Mouse (Mus musculus) adrenal gland, adult (tissue): ENCODE results near the gene Uprt.

Experiments
- DNase-seq, 2 experiments: peaks; one replicate each; pipeline ENCODE4 v3.0.0; 2022 to 2023; ENCODE audit warnings: low spot score in 1 of 2; ENCODE audit not compliant: inconsistent age in 2 of 2

Gene Uprt

DNA sequence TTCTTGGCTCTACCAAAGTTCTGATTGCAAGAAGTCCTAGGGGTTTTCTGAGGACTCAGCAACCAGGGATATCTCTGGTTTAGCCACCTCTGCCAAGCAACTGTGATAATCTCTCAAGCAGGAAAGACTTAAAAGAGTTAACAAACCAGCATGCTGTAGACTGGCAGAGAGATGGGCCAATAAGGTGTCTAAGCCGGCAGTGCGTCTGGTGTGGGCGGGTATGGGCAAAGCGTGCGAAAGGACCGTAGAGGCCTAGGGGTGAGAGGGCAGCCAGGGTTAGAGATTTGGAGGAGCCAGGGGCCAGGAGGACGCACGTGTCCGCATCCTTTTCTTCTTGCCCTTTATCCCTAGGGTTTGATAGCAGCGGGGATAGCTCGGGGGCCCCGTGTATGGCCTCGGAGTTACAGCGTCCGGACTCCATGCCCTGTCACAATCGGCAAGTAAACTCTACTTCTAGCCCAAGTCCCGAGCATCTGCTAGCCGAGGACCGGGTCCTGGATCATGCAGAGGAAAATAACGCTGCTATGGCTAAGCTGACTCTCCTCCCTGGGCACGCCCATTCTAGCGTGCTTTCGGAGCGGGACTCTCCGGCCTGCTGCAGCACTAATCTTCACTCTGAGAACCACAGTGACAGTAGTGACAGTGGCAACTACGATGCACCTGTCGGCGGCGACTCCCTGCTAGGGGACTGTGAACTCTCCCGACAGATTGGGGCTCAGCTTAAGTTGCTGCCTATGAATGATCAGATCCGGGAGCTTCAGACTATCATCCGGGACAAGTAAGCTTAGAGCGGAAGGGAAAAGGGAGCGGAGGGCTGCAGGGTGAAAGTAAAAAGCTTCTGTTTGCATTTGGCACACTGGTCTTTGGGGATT is at the start of gene Uprt:
Uprt (plus strand) TSS at position 247 of the 872 bp plus-strand sequence.
- peak; percentile 84 to 93 for DNase-seq

DNA sequence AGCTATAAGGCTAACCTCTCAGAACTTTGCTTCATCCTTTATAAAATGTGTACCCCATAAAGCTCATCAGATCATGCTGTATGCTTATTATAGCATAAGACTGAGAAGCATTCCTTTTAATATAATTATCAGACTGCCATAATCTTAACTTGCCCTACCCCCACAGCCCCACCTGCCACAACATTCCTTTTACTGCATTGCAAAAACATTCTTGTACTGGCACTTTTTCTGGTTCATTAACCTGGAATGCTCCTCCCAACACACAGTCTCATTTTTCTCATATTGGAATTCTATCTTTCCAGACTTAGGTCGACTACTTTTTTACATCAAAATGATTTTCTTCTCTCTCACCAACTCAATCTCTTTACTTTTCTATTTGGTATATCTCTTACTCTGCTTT is 49.2 kb upstream of the Uprt start:
- no peak for DNase-seq

DNA sequence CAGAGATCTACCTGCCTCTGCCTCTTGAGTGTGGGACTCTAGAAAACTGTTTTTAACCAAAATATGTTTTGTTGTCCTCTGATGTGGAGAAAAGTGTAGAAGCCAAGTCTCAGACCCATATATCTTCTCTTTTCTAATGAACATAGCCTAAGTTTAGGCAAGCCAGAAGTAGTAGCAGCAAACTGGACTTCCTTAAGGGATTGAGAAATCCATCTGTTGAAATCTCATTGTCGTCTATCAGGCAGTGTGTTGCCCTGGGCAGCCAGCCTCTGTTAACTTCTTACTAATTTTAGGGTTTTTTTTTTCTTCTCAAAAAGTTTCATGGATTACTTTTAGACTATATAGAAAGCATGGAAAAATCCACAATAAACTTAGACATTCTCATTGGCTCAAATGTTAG is 30.2 kb upstream of the Uprt start:
- DNase-seq = no peak

DNA sequence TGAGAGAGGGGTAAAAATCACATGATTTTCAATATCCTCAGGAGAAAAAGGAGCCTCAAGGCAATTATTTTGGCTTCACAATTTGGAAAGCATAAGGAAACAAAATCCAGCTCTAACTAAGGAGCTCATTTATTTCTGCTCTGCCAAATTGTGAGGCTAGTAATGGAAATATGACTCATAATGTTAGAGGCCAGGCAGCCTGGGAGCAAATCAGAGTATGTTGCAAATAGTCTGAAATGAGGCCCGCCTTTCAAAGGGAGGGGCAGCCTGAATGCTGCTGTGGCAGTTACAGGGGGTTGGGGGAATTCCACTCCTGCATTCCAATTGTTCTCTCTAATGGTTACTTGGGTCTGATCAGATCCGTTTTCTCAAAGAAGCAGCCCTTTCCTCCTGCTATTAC is 20.9 kb upstream of the Uprt start:
- DNase-seq = peak; percentile 8 to 59

DNA sequence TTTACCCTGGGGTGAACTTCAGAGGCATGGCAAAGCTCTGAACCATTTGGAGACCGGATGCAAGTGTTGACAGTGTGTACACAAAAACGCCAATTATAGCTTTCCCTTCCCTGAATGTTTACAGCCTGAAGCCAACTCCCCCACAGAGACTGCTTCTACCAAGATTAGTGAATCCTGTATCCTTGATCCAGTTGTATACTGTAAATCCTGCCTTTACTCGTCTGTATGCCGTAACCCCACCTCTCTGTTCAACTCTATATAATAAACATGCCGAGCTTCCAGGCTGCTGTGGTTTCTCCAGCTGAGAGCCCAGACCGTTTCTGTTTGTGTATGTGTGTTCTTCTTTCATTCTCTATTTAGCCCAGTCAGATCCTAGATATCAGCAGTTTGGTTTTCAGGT is 18.2 kb upstream of the Uprt start:
- no peak for DNase-seq

DNA sequence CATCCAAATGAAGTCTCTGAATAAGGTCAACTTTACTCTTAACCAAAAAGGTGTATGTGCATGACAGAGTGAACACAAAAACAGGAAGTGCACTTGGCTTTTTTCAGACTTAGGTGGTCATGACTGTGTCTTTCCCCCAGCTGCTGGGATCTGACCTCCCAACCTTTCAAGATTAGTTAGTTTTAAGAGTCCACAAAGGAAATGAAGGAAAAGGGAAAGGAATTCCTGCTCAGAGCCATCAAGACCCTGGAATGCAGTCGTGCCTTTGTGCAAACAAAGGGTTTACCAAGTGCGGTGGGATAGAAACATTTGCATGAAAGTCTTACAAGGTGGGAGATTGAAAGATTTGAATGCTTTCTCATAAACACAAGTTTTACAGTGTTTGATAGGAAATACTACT is 4.6 kb upstream of the Uprt start:
- no peak for DNase-seq

DNA sequence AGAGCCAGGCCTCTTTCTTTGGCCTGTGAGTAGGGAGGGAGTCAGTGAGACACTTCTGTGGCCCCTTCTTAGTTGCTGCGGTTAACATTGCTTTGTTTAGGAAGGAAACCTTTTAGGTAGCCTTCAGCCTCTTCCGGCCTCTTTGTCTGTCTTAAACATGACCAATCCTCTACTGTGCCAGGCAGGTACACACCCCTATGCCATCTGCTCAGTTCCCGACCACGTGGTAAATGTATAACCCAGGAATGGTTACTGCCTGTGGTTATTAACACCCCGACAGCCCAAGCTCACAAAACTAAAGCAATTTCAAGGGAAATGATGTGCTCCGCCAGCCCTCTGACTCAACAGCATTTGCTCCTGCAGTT is 808 bp downstream of the Uprt start:
- DNase-seq = peak; percentile 7 to 70

DNA sequence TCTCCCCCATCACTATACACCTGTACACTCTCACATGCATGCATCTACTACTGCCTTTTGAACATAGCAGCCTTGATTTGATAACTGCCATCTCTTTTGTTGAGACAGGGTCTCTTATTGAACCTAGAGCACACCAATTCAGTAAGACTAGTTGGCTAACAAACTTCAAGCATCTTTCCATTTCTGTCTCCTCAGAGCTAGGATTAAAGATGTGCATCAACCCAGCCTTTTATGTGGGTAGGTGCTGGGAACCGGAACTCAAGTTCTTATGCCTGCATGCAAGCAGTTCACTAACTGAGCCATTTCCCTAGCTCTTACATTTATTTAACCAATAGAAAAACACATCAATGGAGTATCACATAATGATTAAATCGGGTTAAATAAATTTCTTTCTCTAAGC is 3.0 kb downstream of the Uprt start:
- no peak for DNase-seq

DNA sequence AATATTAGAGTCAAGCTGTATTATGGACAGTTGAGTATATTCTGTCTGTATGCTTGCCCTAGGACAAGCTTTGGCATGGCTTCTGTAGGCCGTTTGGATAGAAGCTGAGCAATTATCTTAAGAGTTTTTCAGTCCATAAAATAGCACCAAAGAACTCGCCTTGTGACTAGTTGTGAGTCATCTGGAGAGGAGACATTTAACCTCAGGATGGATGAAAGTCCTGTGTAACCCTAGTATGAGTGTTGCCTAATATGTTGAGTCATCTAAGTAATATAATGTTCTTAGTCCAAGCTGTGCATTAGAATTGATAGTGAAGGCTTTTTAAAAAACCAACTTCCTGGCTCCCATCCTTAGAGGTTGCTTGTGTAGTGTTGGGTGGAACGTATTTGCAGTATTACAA is 5.4 kb downstream of the Uprt start:
- DNase-seq = peak in 1 of 2 experiments; percentile 51

DNA sequence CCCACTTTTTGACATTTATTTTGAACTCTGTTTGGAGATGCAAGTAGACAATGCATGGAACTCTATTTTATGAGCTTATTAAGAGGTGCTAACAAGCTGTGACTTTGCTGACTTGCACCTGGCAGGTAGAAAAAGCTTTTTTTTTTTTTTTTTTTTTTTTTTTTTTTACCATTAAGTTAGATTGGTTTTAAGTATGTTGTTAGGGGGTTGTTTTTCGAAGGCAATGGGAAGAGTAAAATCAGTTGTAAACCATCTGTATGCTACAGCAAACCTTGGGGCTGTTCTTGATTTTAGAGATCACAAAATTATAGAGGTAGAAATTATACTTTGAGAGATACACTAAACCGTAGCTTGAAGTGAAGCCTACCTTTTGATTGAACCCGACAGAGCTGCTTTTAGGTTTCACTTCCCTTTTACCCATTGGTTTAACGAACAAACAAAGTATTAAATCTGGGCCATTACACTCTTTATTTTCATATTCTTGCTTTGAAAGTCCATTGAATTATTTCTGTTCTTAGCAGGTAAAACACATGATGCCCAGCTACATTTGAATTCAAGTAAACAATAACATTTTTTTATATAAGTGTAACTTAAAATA is 6.4 kb downstream of the Uprt start:
- DNase-seq = no peak

DNA sequence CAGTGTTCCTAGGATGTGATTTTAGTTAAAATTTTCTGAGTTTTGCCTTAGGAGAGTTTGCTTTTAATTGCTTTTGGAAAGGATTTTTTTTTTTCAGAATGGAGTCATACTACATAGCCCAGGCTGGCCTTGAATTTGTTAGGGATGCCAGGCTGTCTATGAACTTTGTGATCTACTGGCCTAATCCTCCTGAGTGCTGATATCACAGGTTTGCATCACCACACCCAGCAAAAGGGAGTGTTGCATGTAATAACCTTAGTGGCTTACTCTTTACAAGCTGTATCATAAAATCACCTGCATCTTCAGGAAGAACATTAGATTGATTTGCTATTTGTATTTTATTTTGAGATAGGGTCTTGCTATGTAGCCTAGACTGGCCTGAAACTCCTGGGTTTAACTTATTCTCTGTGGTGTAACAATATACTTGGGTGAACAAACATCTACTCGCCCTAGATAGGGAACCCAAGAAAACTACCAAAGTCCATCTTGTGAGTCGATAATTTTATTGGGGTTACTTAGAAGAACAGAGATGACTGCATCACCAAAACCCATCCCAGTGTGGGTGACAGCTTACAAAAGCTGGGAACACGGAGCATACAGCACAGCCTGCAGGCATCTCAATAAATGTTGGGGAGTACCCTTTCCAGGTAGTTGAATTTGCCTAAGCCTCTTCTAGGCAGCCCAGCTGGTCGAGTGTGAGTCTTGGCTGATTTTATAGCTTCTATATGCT is 7.2 kb downstream of the Uprt start:
- DNase-seq = no peak

DNA sequence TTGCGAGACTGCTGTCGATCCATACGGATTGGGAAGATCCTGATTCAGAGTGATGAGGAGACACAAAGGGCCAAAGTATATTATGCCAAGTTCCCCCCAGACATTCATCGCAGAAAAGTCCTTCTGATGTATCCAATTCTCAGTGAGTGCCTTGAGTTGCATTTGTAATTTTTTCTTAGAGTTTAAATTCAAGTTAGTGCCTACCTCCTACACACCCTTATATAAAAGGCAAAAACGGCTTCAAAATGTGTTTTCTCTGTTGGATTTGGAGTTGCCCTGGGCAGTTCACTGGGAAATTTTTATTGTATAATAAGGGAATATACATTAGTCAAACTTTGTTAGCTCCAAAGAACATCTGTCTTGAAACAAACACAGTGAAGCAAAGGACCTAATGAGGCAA is 19.1 kb downstream of the Uprt start:
- no peak for DNase-seq

DNA sequence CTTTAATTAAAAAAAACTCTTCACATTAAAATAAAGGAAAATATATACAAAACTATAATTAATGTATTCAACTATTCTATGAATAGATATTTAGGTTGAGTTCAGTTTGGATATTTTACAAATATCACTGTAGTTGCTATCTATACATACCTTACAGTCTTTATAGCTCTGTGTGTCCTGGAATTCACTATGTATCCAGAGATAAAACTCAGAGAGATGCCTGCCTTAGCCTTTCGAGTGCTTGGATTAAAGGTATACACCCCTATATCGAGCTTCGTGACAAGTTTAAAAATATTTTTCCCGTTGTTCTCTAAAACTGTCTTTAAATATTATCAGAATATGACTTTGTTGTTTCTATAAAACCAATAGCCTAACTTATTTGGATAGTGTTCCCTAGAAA is 60.0 kb downstream of the Uprt start:
- no peak for DNase-seq

DNA sequence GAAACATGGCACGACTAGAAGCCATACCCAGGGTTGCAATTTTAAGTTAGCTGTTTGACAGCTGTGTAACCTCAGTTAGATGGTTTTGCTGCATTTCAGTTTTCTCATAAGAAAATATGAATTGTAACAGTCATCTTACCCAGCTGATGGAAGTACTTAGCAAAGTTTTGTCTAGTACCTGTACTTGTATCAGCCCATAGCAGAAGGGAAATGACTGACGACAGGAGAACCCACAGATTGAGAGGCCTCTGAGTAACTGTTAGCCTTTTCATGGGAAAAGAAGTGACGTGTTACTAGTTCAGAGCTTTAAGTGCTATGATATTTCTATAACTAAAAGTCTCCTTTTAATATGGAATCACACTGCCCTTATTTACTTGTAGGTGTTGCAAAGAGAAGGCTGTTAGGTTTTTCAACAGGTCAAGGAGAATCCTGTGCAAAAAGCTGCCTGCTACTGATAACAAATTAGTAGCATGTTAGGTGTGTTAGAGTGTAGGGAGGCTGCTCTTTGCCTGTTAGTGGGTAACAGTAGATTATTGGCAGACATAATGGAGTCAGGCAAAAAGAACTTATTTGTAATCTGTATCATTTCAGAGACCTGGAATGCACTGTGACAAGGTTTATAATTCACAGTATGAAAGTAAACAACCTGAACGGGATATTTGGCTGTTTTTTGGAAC is 61.4 kb downstream of the Uprt start:
- no peak for DNase-seq

DNA sequence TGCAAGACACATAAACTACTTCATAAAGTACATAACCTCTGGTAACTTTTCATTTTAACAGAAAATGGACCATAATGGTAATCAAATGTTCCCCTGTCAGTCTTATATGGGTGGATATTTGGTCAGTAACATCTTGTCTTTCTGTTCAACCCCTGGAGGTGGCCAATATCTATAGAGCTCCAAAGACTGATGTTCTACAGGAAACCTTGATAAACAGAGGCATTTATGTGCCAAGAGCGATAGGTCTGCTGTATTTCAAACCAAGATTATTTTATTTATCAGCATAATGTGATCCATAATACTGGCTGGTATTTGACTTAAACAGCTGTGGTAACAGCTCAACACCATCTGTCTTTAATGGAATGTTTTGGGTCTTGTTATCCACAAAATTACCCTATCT is 62.7 kb downstream of the Uprt start:
- DNase-seq = no peak
